Mouse (Mus musculus) erythroblast, embryonic 14.5 days (primary cell): ENCODE measurements around the gene Tcf20. TPM values are rescaled to one million over a fixed set of nuclear protein-coding genes. Genes with fewer than 3 reads are reported as not detected.

Source experiments
- H3K27me3 ChIP-seq: 2 replicates; pipeline ENCODE4 v1.6.1; 2012; ENCODE audit warnings: inconsistent platforms; ENCODE audit not compliant: control insufficient read depth
- H3K36me3 ChIP-seq: 2 replicates; pipeline ENCODE4 v1.6.1; 2012; ENCODE audit warnings: mild to moderate bottlenecking, inconsistent platforms; ENCODE audit not compliant: control insufficient read depth
- H3K4me1 ChIP-seq: 2 replicates; pipeline ENCODE4 v1.6.1; 2012; ENCODE audit warnings: inconsistent platforms; ENCODE audit not compliant: control insufficient read depth
- H3K4me3 ChIP-seq: replicated peaks from 2 replicates; pipeline ENCODE3; 2012; ENCODE audit warnings: moderate library complexity, mild to moderate bottlenecking, inconsistent platforms
- H3K9me3 ChIP-seq: 2 replicates; pipeline ENCODE4 v1.6.1; 2012; ENCODE audit warnings: low read length, inconsistent platforms, mixed read lengths; ENCODE audit not compliant: control insufficient read depth
- GATA1 ChIP-seq: IDR thresholded peaks from 2 replicates; pipeline ENCODE4 v1.6.1; 2012; ENCODE audit warnings: low read length, inconsistent platforms, mixed read lengths
- TAL1 ChIP-seq: IDR thresholded peaks from 3 replicates; pipeline ENCODE4 v1.6.1; 2012; ENCODE audit warnings: low read length, inconsistent platforms, mixed read lengths
- polyA plus RNA-seq: library from polyadenylated mRNA; stranded (reverse); fragments of >175 nt; gene quantifications from 2 replicates; pipeline ENCODE4 v1.2.3, GENCODE M21; 2012

Gene Tcf20
- polyA plus RNA-seq, 1 experiment: 0.95 TPM

GRCm38 (mm10) chr15:82955286-82955685 lies 32.4 kb downstream of the Tcf20 start:
- TF ChIP-seq GATA1: no peak
- Histone ChIP-seq H3K4me1 (no peaks in the 10 kb centered on the region), H3K27me3 (peaks cover 58% of the 10 kb centered on the region)

GRCm38 (mm10) chr15:82954034-82954433 lies 33.6 kb downstream of the Tcf20 start:
- H3K9me3 ChIP-seq: no peaks in the 10 kb centered on the region
- H3K4me3 ChIP-seq: no peak overlapping the region
- H3K27me3 ChIP-seq: peaks cover 46% of the 10 kb centered on the region
- H3K36me3 ChIP-seq: no peaks in the 10 kb centered on the region
- TF ChIP-seq GATA1: no peak
- no peak for TF ChIP-seq TAL1
- no peaks in the 10 kb centered on the region for H3K4me1 ChIP-seq

More at GRCm38 (mm10) chr15:82955286-82955685, 32.4 kb downstream of the Tcf20 start:
- Histone ChIP-seq H3K9me3 (no peaks in the 10 kb centered on the region), H3K36me3 (no peaks in the 10 kb centered on the region), H3K4me3 (no peak overlapping the region)

DNA sequence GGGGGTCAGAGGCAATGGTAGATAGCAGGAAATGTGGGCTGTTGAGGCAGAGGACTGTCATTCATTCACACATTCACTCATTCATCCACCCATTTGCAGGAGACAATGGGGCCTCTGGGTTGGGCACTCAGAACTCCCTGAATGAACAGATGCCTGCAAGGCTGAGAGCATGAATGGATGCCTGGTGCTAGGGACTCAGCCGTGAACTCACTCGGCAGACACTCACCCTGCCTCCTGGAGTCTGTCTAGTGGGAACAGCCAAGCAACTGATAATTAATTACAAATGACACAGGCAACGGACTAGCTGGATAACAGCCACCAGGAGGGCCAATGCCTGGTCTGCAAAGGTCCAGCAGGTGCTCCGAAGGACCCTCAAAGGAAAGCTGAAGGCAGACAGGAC lies 34.6 kb downstream of the Tcf20 start:
- peaks cover 42% of the 10 kb centered on the region for H3K27me3 ChIP-seq
- no peak overlapping the region for H3K4me3 ChIP-seq
- no peaks in the 10 kb centered on the region for H3K36me3 ChIP-seq
- no peaks in the 10 kb centered on the region for H3K9me3 ChIP-seq
- TF ChIP-seq TAL1: no peak
- TF ChIP-seq GATA1: no peak
- no peaks in the 10 kb centered on the region for H3K4me1 ChIP-seq

- Histone ChIP-seq H3K4me3 (no peak overlapping the region), H3K4me1 (no peaks in the 10 kb centered on the region), H3K36me3 (no peaks in the 10 kb centered on the region), H3K27me3 (peaks cover 38% of the 10 kb centered on the region), H3K9me3 (no peaks in the 10 kb centered on the region)
- TF ChIP-seq GATA1: no peak
- no peak for TF ChIP-seq TAL1
Measured at GRCm38 (mm10) chr15:82952292-82952705, 35.4 kb downstream of the Tcf20 start.

DNA sequence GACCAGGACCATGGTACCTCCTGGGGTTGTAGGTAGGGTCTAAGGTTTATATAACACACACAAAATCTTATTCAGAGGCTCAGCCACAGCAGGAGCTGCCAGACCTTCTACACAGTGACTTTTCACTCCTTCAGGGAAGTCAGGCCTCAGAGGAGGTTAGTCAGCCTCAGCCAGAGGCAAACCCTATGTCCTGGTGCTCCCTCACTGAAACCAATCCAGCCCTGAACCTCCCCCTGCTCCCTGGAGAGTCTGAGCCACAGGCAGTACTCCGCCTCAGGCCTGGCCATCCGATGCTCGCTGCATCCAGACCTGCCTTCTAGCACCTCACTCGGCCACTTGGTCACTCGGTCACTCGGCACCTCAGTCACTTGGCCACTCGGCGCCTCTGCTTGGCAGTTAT lies 37.4 kb downstream of the Tcf20 start:
- Histone ChIP-seq H3K9me3 (no peaks in the 10 kb centered on the region), H3K4me3 (no peak overlapping the region), H3K36me3 (no peaks in the 10 kb centered on the region), H3K4me1 (no peaks in the 10 kb centered on the region), H3K27me3 (peaks cover 36% of the 10 kb centered on the region)
- no peak for TF ChIP-seq GATA1
- TF ChIP-seq TAL1: no peak

GRCm38 (mm10) chr15:82947431-82947830 lies 40.2 kb downstream of the Tcf20 start:
- Histone ChIP-seq H3K9me3 (no peaks in the 10 kb centered on the region), H3K27me3 (peaks cover 21% of the 10 kb centered on the region), H3K36me3 (no peaks in the 10 kb centered on the region), H3K4me3 (no peak overlapping the region), H3K4me1 (no peaks in the 10 kb centered on the region)
- TF ChIP-seq TAL1 (no peak), GATA1 (no peak)

DNA sequence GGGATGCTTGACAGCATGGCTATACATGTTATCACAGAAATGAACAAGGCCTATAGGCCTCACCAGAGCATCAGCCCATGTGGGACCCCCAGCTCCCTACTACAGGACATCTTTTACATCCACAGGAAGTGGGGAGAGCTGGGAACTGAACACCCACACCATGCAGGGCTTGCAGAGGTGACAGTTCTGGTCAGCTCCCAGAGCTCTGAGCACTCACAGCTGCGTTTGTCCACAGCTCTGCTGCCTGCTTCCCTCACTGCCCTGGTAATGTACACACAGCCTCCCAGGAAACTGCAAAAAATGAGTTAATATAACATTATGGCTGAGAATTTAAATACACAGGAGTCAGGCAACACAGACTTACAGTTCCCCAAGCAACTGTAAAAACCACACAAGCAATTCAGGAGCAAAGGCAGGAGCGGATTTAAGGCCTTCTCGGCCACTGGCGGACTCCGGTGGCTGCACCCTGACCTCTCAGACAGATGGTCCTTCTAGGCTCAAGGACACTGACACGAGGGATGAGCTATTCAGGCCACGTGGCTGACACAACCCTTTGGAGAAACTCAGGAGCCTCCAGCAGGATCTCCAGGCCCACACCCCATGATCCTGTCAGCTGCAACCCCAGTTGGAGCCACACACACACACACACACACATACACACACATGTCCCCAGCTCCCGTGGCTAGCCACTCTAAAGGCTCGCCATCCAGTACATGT lies 43.0 kb downstream of the Tcf20 start:
- TF ChIP-seq TAL1 (no peak), GATA1 (no peak)
- Histone ChIP-seq H3K9me3 (no peaks in the 10 kb centered on the region), H3K4me3 (no peak overlapping the region), H3K27me3 (peaks cover 5% of the 10 kb centered on the region), H3K4me1 (no peaks in the 10 kb centered on the region), H3K36me3 (no peaks in the 10 kb centered on the region)

- H3K4me1 ChIP-seq: no peaks in the 10 kb centered on the region
- H3K36me3 ChIP-seq: no peaks in the 10 kb centered on the region
- H3K4me3 ChIP-seq: no peak overlapping the region
- no peaks in the 10 kb centered on the region for H3K9me3 ChIP-seq
- TF ChIP-seq GATA1 (no peak), TAL1 (no peak)
- no peaks in the 10 kb centered on the region for H3K27me3 ChIP-seq
Measured at GRCm38 (mm10) chr15:82941733-82942132, 45.9 kb downstream of the Tcf20 start.

DNA sequence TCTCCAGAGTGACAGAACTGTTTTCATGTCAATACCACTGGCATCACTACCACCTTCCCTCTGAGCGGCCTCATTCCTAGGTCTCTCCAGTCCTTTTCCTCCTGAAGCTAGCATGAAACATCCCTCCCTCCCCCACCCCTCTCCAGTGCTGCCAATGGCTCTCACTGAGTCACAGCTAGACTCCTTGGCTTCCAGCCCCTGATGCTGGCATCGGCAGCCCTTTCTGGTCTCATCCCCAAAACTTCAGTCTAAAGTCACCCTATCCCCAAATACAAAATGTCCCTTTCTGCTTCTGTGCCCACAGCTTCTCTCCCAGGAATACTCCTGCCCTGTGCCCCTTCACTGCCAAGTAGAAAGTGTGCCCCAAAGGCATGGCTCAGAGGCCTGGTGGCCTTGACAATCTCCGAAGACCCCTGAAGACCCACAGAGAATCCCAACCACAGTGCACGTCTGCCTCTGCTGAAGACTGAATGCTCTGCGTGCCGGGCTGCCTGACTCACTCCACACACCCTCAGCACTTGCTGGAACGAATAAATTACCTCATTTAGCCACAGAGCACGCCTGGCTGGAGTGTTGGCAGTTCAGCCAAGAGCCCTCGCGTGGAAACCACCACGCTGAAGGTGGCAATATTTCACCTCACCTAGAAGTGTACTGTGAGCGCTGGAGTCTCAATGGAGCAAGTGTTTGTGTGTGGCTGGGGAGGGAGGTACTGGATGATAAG lies 47.0 kb downstream of the Tcf20 start:
- Histone ChIP-seq H3K4me1 (no peaks in the 10 kb centered on the region), H3K9me3 (no peaks in the 10 kb centered on the region), H3K4me3 (no peak overlapping the region), H3K36me3 (no peaks in the 10 kb centered on the region), H3K27me3 (no peaks in the 10 kb centered on the region)
- TF ChIP-seq TAL1 (no peak), GATA1 (no peak)
